Mouse (Mus musculus): ENCODE data around the gene Myo6.

Gene Myo6

DNA sequence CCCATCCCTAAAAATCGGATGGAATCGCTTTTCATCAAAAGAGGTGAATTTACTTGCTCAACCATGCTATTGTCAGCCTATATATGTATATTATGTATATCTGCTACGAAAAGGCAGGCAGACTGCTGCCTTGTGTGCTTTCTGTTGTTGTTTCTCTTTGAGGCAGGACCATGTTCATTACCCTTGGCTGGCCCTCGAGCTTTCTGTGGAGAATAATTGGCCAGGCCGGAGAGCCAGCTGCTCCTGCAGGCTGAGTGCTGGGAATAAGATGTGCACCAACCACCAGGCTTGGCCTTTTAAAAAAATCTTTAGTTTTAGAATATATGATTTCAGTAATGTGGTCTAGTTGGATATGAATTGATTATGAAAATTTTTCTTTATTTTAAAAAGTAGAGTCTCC, 19.3 kb downstream of the Myo6 start:
- no peak for DNase-seq

DNA sequence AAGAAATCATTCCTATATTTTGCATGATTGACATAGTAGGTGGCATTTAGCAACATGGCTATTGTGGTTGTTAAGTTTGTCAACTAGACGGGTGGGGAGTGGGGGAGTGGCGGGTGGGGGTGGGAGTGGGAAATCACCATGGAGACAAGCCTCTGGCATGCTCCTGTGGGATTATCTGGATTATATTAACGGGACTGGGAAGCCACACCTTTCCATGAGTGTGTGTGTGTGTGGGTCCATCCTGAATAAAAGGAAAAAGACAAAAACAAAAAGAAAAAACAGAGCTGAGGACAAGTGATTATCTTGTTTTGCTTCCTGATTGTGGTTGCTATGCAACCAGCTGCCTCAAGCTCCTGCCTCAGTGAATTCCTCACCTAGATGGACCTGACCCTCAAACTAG, 20.9 kb downstream of the Myo6 start:
- DNase-seq = no peak

DNA sequence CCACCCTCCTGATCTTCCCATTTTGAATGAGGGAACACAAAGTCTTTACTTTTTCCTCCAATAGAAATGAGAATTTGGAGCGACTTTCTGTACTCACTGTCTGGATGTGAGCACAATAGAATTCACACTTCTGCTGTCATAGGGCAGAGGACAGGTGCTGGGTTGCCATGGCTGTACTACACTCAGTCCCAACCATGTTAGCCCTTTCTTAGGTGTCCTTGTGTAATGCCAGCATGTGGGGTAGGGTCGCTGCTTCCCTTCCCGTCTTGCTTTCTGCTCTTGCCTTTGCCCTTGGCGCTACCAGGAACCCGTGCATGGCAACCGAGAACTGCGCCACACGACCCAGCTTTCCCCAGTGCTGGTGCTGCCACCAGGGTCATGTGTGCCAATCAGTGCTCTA, 21.9 kb downstream of the Myo6 start:
- no peak for DNase-seq

DNA sequence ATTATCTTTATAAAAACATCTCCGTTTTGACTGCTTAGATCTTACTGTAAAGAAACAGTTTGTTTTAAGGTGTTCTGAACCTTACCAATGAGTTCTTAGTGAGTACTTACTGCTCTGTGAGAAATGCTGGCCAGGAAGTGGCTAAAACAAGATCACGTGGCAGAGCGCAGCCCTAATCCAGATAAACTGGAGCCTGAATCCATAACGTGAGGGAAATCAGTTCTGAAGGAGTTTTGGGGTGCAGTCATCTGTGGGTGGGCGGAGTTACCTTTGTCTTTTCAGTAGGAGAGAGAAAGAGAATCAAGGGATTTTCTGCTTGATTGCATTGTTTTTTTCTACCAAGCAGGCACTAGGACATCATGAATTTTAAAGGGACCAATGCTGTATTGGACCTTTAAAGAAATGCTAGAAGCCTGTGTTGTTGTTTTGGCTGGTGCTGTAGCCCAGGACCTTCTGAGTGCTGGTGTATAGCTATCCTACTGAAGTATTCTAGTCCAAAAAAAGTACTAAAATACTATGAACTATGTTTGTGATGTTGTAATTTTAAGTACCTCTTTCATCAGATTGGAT, 23.6 kb downstream of the Myo6 start:
- DNase-seq = no peak

DNA sequence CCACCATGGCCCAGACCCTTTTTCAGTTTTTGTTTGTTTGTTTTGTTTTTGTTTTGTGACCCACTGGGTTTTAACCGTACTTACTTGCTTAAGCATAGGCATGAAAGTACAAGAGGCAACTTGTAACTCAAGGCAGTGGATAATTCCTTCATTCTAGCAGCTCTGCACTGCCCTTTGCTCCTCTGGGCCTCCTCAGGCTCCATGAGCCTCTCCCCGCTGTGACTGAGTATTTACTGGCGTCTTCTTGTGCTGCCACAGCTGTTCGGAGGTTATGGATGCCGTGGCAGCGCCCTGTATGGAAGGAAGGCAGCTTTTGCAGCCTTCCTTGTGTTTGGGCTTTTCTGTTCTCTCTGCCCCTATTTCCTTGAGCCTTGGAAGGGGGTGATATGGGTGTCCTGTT, 26.4 kb downstream of the Myo6 start:
- no peak for DNase-seq

DNA sequence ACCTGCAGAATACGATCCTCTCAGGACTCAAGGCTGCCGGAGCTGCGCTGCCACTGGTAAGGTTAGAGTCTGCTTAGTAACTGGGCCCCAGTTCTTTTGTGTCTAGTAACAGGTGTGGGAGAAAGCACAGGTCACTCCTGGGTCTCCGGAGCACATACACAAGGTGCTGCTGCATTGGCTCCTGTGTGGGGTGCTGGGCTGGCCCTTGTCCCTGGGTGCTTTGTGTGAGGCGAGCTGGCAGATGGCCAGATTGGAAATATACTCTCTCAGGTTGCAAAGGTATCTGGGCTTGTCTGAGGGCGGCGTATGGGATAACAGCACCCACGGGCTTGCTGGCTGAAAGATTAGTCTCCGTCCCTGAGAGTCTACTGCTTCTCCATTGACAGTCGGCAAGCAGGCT, 27.5 kb downstream of the Myo6 start:
- DNase-seq = peak; percentile 31

DNA sequence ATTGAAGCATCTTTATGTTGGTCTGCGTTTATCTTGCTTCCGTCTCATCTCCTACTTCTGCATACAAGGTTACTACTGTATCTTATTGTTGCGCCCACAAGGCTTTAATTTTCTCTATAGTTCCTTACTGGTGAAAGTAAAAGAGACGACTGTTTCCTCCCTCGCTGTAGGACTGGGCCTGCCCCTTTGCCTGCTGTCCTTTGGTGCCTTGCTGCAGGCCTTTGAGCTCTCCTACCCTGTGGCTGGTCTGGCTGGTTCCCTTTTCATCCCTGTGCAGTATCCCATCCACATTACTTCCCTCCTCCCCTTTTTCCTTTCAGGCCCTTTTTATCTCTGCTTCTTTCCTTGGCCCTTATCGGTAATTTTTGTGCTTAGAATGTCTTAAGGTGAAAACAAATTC, 29.6 kb downstream of the Myo6 start:
- DNase-seq = no peak

DNA sequence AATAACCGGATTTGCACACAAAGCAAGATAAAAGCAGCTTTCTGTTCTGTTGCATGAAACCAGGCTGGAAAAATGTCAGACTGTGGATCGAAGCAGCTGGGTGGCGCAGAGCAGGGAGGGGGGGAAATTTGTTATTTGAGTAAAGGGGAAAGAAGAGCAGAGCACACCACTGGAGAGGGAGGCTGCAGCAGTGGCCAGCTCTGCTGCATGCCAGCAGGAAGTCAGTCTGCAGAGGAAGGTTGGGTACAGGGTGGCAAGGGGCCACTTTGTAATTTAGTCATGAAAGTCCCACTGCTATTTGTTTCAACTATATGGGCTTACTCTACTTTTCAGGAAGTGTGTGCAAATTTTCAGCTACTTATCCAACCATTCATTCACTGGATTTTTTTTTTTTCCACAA, 31.3 kb downstream of the Myo6 start:
- DNase-seq = no peak

DNA sequence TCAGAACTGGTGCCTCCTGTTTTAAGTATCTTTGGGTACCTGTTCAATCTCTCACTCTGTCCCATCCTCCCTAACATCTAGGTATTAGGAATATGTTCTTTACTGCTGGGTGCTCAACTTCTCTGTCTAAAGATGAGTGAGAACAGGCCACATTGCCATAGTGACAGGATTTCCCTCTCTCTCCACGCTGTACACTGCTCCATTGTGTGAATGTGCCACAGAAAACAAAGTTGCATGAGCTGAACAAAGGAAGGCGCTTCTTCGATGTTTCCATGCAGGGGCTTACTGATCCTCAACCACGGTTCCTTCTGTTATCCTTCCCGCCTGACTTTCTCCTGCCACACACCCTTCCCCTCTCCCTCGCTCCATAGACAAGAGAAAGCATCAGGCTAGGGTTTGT, 32.4 kb downstream of the Myo6 start:
- DNase-seq = no peak

DNA sequence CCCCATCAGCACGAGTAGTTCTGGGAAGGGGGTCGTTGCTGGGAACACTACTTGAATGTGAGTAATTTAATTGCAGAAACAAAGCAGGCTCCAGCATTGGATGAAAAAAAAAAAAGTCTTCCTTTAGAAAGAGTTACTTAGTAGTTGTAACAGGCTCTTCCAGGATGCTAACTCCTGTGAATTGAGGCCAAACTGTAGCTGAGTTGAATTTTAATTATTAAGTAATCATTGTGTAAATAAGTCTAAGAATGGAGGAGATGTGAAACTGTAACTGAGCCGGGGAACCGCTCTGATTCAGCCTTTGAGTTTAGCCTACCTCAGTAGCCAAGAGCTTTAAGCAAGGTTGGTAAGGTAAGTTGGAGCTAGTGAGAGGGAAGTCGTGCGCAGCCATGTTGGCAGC, 36.0 kb downstream of the Myo6 start:
- DNase-seq = no peak

DNA sequence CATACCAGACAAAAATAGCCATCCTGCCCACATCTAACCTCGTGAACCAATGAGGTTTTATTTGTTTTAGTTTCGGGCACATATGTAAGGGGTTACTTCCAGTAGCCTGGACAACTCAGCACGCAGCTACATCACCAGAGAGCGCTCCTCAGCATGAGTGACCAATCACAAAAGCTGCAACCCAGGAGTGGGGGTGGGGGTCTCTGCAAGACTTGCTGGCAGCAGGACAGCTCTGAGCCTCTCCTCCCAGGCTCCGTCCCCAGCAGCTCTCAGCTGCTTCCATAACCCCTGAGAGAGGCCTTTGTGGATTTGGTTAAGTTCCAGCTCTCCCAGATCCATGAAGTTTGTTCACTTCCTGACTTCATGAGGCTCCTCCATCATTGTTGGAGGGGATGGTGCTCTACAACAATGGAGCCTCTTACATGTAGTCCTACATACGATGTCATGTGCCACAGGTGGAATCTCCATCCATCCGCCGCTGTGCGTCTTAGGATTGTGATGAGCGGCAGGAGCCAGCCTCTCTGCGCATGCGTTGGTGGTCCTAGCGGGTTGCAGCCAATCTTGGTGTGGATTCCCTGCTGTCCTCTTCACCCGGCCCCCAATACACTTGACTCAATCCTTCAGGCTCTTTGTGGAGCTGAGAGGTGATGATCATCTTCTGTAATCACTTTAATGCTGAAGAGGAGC, 37.7 kb downstream of the Myo6 start:
- peak; percentile 36 for DNase-seq

DNA sequence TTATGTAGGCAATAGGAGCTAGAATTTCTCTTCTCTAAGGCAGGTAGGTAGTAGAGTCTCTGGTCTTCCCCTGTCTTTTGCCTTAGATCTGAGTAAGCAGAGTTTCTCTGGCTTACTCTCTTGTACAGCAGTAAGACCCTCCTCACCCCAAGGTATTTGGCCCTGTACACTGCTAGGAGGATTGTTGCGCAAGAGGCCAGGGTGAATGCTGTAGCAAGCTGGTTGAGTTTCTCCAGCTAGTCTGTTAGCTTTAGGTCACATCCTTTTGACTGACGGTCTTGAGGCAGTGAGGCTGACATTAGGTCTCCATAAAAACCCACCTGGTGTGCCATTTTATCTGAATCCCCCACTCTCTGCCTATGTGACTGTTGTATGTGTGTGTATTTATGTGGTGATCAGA, 43.9 kb downstream of the Myo6 start:
- DNase-seq = no peak

DNA sequence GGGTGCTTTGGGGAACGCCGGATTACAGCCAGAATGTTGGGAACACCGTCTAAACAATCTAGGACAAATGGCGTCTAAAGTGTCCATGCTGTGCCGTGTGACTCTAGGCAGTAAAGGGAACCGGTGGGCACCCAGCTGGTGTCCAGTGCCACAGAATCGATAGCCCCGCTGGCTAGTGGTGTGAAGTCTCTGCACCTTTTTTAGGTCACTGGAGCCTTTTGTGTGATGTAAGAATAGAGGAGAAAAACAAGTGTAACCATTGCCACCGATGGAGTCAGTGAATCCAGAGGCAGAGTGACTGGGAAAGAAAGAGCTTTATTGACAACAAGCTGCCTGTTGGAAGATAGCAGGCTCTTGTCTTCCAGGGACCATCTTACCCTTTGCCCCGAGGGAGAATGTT, 44.6 kb downstream of the Myo6 start:
- DNase-seq = no peak

DNA sequence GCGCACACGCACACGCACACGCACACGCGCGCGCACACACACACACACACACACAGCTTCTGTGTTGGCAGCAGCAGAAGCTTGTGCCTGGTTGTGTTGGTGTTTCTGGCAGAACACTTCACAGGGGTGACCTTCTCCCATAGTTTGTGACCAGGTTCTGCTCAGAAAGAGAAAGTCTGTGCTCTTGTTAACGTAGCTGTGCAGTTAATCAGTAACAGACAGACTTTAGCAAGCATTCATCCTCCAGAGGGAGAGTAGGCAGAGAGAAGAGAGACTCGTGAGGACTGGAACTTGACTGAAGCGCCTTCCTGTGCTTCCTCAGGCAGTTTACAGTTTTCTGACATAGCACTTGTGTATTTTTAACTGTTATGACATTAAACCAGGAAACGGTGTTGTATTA, 45.3 kb downstream of the Myo6 start:
- DNase-seq = peak; percentile 15

DNA sequence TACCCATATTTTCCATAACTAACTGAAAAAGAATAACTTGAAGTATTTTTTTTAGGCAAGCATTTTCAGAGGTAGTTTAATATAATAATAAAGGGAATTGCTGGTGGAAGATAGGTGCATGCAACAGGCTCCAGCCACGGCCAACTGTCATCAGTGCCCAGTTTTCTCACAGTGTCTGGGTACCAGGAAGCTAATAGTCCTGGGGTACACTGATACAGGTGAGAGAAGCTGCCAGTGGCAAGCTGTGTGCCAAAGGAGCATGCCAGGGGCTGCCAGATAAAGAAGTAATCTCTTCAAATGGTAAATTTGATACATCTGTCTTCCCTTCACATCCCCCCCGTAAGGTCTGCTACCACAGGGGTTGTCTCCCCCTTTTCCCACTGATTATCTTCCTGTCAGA, 48.6 kb downstream of the Myo6 start:
- DNase-seq = no peak

DNA sequence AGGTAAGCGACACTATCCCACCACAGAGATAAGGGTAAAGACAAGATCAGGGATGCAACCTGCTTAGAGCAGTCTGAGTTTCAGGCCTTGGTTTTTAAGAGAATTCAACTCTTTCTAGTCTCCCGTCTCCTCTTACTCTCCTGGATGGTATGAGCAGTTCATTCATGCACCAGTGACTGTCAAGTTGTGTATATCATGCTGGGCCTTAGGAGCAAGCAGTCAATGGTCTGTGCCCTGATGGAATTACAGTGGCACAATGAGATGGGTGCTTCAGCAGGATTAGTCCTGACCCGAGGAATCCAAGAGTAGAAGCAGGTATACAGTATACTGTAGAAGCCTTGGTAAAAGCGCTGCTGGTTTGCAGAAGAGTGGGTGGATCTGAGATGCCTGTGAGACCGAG, 50.7 kb downstream of the Myo6 start:
- DNase-seq = no peak

DNA sequence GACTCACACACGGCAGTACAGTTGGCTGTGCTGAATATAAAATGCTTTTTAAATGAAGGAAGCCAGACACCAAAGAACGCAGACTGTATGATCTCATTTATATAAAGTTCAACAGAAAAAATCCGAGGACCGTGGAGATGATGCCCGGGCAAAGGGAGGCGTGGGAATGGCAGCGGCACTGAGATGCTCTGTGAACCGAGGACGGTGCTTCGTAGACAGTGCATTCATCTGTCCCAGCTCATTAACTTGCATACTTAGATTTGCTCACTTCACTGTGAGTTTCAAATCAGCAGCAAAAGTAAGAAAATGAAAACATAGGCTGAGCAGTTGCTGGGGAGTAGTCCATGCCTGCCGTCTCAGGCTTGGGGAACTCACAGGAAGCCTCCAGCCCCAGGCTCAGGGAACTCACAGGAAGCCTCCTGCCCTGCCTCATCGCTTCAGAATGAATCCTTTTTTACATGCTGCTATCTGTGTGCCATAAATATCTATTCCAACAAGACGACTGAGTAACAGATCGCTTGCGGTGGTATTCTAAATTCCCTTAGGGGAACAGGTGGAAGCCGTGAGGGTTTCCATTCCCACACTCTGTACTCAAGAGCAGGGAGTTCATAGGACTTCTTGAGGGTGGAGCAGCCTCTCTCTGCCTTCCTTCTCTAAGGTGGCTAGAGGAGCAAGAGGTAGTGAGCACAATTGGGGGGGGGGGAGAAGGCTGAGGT, 52.1 kb downstream of the Myo6 start:
- no peak for DNase-seq

DNA sequence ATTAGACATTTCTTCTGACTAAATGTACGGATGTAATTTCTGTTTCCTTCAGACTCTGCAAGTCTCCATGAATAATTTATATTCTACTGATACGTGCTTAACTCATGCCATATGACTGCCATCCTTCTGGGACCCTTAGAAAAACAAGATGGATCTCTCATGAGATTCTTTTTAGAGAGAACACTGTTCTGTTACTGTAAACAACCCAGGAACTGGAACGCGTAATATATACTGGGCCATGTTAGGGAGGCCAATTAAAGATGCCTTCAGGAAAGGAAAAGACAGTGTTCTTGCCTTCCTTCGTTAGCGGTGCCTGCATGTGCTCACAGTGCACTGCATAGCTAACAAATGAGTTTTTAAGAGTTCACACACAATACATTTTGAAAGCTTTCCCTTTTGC, 53.9 kb downstream of the Myo6 start:
- DNase-seq = no peak

DNA sequence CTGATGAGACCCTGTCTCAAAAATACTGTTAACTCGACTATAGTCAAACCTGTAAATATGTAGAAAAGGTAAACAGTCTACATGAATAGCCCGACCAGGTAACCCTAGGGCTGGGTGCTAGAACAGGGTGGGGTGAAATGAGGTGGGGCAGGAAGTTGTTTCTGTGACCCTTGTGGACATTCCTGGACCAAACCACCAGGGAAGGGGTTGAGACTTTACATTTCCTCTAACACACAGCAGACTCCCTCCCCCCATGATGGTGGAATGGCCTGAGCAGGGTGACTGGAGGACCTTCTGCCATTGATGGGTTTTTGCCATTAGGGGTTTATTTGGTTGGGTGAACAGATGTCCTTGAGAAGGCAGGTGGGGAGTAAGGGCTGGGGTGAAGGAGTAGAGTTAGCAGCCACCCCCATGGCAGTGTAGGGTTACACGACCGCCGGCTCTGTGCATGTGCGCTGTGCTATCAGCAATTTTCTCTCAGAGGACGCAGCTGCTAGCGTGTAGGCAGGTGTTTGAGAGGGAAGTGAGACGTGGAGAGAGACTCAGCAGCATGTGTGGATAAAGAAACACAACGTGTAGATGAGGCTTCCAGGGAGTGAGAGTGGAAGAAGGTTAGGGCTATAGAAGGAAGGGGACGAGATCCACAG, 59.3 kb downstream of the Myo6 start:
- DNase-seq = no peak

DNA sequence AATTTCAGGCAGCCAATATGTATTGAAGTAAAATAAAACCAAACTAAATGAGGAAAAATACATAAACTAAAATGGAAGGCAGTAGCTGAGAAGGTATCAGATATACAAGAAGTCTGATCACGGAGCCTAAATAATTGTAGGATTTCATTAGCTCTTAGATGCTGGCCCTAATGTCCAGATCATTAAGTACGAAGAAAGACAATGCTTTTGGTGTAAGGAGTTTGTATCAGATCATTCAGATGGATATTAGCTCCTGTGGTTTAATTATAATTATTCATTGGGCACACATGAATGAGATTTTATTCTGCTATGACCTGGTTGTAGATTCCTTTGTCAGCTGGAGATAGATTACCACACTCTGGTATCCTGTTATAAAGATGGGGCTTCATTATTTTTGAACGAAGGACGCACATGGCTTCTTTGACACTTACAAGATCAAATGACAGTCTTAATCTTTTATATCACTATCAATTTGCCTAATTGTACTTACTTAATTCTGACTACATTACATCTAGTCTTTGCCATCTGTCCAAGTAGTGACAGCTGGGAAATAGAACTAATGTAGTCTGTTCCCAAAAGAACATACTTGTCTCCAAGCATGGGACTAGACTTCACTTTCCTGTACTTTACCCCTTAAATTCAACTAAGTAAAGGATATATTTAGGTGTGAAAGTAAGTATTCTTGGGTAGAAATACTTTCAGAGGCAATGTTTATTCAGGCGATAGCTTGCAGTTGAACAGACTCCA, 61.9 kb downstream of the Myo6 start:
- no peak for DNase-seq

DNA sequence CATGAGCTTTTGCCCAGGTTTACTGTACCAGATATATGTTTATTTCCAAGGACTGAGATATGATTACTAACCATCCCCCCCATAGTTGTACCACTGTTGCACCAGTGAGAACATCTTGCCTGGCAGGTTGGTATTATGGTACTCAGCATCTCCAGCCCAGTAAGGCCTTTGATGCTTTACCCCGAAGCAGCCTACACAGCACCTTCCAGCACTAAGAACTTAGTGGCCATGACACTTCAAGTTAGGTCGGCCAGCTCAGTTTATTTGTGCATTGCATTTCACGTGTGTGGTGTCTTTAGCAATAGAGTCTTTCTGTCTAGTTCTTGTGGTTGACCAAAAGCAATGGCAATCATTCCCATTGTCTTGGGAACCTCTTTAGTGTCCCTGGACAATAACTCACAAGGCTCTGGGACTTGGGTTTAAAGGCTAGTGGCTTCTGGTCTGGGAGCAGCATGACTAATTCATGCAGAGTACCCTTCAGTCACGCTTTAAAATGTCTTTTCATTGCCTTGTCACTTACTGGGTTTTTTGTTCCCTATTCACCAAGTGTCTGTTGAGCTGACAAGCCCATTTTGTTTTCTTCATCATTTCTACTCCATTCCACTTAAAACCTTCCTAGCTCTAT, 69.1 kb downstream of the Myo6 start:
- DNase-seq = no peak

DNA sequence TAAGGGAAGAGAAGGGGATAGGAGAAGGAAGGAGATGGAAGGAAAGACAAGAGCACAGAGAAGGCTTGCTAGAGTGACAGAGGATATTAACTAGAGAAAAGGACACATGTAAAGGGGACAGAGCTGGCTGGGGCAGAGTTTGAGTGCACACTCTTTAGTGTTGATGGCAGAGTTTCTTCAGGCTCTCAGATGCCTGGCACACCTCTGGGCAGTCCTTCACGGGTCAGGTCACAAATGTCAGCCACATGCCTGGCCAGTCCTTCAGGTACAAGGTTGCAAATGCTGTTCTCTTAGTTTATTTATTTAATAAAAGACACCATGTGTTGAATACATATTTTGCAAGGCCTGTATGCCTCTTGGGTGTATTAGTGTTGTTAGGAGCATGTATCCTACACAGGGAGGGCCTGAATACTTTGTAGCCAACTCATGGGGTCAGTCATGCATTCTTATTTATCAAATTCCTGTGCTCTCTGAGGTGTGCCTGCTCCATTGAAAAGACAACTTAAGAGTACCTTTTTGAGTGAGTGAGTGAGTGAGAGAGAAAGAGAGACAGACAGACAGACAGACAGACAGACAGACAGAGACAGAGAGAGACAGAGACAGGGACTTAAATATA, 72.5 kb downstream of the Myo6 start:
- no peak for DNase-seq
